Comparison of ENCODE assay signal across 8 mouse cellular contexts in the genomic region with DNA sequence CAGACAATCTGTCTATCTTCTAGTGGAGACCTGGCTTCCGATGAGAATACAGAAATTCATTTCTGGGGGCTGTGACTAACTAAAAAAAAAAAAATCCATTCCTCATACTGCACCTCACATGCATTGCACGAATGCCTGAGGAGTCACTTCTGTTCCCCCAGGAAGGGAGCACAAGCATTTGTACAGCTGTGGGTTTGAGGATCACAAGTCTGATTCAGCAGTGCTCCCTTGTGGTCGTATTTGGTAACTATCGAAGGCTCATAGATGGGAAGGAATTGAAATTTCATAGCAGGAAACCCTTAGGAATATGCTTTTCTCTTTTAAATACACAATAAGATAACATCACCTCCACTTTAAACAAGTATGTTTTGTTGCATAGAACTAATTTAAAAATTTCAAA. TPM values are rescaled to one million over a fixed set of nuclear protein-coding genes. Genes with fewer than 3 reads are reported as not detected.
DNase-seq lines count a peak whose midpoint lies in the region; ATAC-seq and TF ChIP-seq lines count a peak whose summit lies in the region.
"Had no signal": no experiment of that assay in that cellular context is flagged by ENCODE, and none has a peak within 500 bp of the region (broad histone marks: within the 10 kb centered on the region; RNA-seq: fewer than 3 reads in every experiment).

No protein-coding gene starts in this region.

- H3K4me2 ChIP-seq in liver, embryonic 14.5 days (ENCODE audit: low read depth): no peak overlapping the region
- H3K4me2 ChIP-seq: limb, embryonic 12.5 days had no signal

- WGBS in liver, embryonic 14.5 days (ENCODE audit: insufficient replicate concordance): 12% methylated on average over 4 of the region's 4 CpGs

- no peak for TF ChIP-seq EP300 in liver, embryonic 14.5 days (IDR thresholded peaks at IDR 0.05; ENCODE audit: low read depth)

- no peak for TF ChIP-seq CTCF in G1E (IDR thresholded peaks at IDR 0.05; ENCODE audit: low read depth, low read length)
- peak; percentile 46 for TF ChIP-seq CTCF in liver, embryonic 14.5 days (IDR thresholded peaks at IDR 0.05; ENCODE audit: low read depth)

- peaks cover 6% of the 10 kb centered on the region for H3K4me1 ChIP-seq in G1E (ENCODE audit: insufficient read depth, low read depth, low read length)
- no peaks in the 10 kb centered on the region for H3K4me1 ChIP-seq in liver, embryonic 14.5 days (replicated peaks; ENCODE audit: control insufficient read depth in 2 of 2, insufficient read depth in 2 of 2, low read length in 1 of 2)
- H3K4me1 ChIP-seq: limb, embryonic 12.5 days had no signal

- H3K36me3 ChIP-seq in G1E (replicated peaks): no peaks in the 10 kb centered on the region
- no peaks in the 10 kb centered on the region for H3K36me3 ChIP-seq in liver, embryonic 14.5 days (replicated peaks; ENCODE audit: control insufficient read depth, insufficient read depth, low read depth)
- H3K36me3 ChIP-seq: limb, embryonic 12.5 days had no signal

- no peak for ATAC-seq in G1E (ENCODE audit: extremely low read depth, insufficient number of reproducible peaks, low FRiP score, poor library complexity, severe bottlenecking)
- ATAC-seq in liver, embryonic 14.5 days (ENCODE audit: insufficient read depth): no peak

- no peaks in the 10 kb centered on the region for H3K9me3 ChIP-seq in G1E (replicated peaks)
- H3K9me3 ChIP-seq in liver, embryonic 14.5 days (ENCODE audit: control insufficient read depth, low read length): no peaks in the 10 kb centered on the region
- H3K9me3 ChIP-seq: limb, embryonic 12.5 days had no signal

- H3K4me3 ChIP-seq in G1E (ENCODE audit: low read depth, low read length): no peak overlapping the region
- H3K4me3 ChIP-seq in liver, embryonic 14.5 days (ENCODE audit: insufficient read depth in 1 of 2, low read depth in 2 of 2, low read length in 2 of 2): no peak overlapping the region
- H3K4me3 ChIP-seq: limb, embryonic 12.5 days had no signal

- peak; percentile 81 for DNase-seq in CD4-positive, CD25-positive, alpha-beta regulatory T cell, adult 2 months (ENCODE audit: low read depth, low spot score)
- DNase-seq in G1E (ENCODE audit: low spot score): peak; percentile 7
- peak; percentile 82 to 85 for DNase-seq in cerebellum, postnatal 10 days
- peak; percentile 72 for DNase-seq in gastrocnemius, postnatal 10 days
- DNase-seq in kidney, adult 9 months: peak; percentile 55
- peak in 1 of 3 experiments; percentile 5 for DNase-seq in liver, embryonic 14.5 days (ENCODE audit: low read depth in 3 of 3, low spot score in 3 of 3)
- DNase-seq in right cerebral cortex, postnatal 14 days: peak; percentile 80

- H3K9ac ChIP-seq in liver, embryonic 14.5 days (replicated peaks): no peak overlapping the region
- H3K9ac ChIP-seq: limb, embryonic 12.5 days had no signal

- H3K27me3 ChIP-seq in G1E (ENCODE audit: insufficient read depth, low read length): peaks cover 5% of the 10 kb centered on the region; the same call in 1 of the 2 replicates
- no peaks in the 10 kb centered on the region for H3K27me3 ChIP-seq in liver, embryonic 14.5 days (ENCODE audit: control insufficient read depth, insufficient read depth, low read length)
- H3K27me3 ChIP-seq: limb, embryonic 12.5 days had no signal

- no peak overlapping the region for H3K27ac ChIP-seq in liver, embryonic 14.5 days
- H3K27ac ChIP-seq: limb, embryonic 12.5 days had no signal

RNA-seq across cellular contexts. Expression of gene Icos, which starts 16.6 kb away (rescaled TPM):
- total RNA-seq in G1E (2014; fragmentation: Nextera tagmentation) (not detected in 2 replicates), G1E (2017) (0.33 TPM in 1 of 2 replicates, not detected in the other)
- not detected in 2 replicates for polyA plus RNA-seq in G1E (2012)
- under 1 TPM; 0.07 to 0.12 TPM for total RNA-seq in gastrocnemius, postnatal 10 days (2021)
- polyA plus RNA-seq in liver, embryonic 14.5 days (2012; rRNA removed): 0.21 and 0.41 TPM in 2 replicates
- 0.50 and 0.92 TPM in 2 replicates for polyA plus RNA-seq in liver, embryonic 14.5 days (2014; fragmentation: Nextera tagmentation; extraction: Ambion mirVana)
